Mouse (Mus musculus): ENCODE results near the gene Cyp4f14. TPM values are rescaled to one million over a fixed set of nuclear protein-coding genes. Genes with fewer than 3 reads are reported as not detected.

Cyp4f14 gene
- polyA plus RNA-seq (2015; fragmentation: Nextera tagmentation; extraction: Ambion mirVana), result 0.25 TPM in 1 of 2 replicates, not detected in the other

DNA sequence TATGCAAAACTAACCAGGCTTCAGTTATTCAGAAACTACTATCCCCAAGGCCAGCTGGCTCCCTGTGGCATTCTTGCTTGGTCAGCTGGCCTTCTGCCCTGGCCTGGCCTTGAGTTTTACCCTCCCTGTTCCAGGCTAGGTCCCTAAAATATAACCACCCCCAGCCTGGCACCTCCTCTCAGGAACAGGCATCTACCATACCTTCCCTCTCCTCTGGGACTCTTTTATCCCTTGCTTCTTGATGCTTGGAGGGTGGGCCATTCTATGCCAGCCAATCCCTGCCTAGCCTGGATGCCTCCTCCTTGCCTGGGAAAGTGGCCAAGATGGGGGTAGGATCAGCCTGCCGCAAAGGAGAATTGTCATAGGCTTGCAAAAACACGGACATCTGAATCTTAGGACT lies at the start of gene Cyp4f14:
TSS of gene Cyp4f14 (minus strand) at position 212 of the 400 bp plus-strand sequence.
- no peak within 1 kb of the TSS for H3K4me3 ChIP-seq (ENCODE audit: low read length)
- no peaks in the 10 kb centered on the region for H3K9me3 ChIP-seq (ENCODE audit: control insufficient read depth, low read length)
- H3K4me1 ChIP-seq (replicated peaks; ENCODE audit: control insufficient read depth, insufficient read depth, low read length), result no peaks in the 10 kb centered on the region
- WGBS, result 37% methylated on average over 2 of the region's 2 CpGs
- H3K36me3 ChIP-seq (ENCODE audit: control insufficient read depth, insufficient read depth, low read length), result no peaks in the 10 kb centered on the region
- no peak for ATAC-seq (ENCODE audit: low read depth)
- H3K4me2 ChIP-seq (ENCODE audit: low read depth, low read length), result no peak within 1 kb of the TSS
- no peak within 1 kb of the TSS for H3K27ac ChIP-seq (ENCODE audit: low read length)
- no peaks in the 10 kb centered on the region for H3K27me3 ChIP-seq (ENCODE audit: control insufficient read depth, insufficient read depth, low read depth, low read length)
- no peak within 1 kb of the TSS for H3K9ac ChIP-seq (ENCODE audit: low read length)

DNA sequence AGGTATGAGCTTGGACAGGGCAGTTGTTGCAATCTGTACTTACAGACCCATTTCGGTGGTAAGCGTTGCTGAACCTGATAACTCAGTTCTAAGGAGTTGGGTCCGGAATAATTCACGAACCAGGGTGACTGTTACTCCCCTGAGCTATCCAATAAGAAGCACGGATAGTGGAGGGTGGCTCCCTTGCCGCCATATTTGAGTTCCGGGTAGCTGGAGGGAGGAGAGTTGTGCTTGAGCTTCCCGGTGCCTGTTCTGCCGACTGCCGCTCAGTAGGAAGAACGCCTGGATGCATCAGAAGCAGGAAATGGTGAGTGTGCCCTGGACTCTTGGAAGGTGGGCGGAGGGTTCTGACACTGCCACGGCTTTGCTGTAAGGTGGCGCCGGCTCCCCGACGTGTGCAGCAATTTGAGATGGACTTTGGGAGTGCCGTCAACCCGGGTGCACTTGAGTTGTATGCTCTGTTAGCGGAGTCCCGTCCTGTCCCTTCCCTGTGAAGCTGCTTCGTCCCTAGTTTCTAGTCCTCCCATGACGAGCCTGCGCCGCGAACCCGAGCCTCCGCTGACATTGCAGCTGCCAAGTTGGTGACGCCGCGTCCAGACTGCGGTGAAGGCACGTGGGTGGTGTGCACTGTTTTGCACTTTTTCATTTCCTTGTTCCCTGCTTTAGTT lies 48.6 kb upstream of the Cyp4f14 start, which contains the start of gene Zfp472:
TSS of gene Zfp472 (plus strand) at position 192 of the 668 bp plus-strand sequence.
- ATAC-seq (ENCODE audit: low read depth), result peak; percentile 100
- Histone ChIP-seq H3K36me3 (ENCODE audit: control insufficient read depth, insufficient read depth, low read length) (no peaks in the 10 kb centered on the region), H3K27me3 (ENCODE audit: control insufficient read depth, insufficient read depth, low read depth, low read length) (no peaks in the 10 kb centered on the region), H3K9me3 (ENCODE audit: control insufficient read depth, low read length) (no peaks in the 10 kb centered on the region), H3K27ac (ENCODE audit: low read length) (peak within 1 kb of the TSS; percentile 89), H3K4me2 (ENCODE audit: low read depth, low read length) (peak within 1 kb of the TSS; percentile 91), H3K4me1 (replicated peaks; ENCODE audit: control insufficient read depth, insufficient read depth, low read length) (peaks cover 9% of the 10 kb centered on the region), H3K9ac (ENCODE audit: low read length) (peak within 1 kb of the TSS; percentile 83), H3K4me3 (ENCODE audit: low read length) (peak within 1 kb of the TSS; percentile 79)
- under 1% methylated on average over 33 of the region's 33 CpGs for WGBS

DNA sequence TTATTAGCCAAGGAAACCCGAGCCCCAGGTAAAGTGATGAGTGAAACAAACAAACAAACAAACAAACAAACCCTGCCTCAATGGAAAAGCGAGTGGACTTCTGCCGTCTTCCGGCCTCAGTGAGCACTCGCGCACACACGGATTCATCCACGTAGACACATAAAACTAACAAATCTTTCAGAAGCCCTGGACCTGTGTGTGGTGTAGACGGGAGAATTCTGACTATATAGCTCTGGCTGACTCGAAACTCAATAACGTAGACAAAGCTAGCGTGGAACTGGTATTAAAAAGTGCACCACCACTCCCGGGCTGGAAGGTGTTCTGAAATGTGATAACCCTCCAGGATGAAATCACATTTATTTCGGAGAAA lies 48.1 kb upstream of the Cyp4f14 start:
- peak overlapping the region; percentile 89 for H3K27ac ChIP-seq (ENCODE audit: low read length)
- peak; percentile 53; the same call in 1 of the 2 replicates for ATAC-seq (ENCODE audit: low read depth)
- H3K4me1 ChIP-seq (replicated peaks; ENCODE audit: control insufficient read depth, insufficient read depth, low read length), result peaks cover 9% of the 10 kb centered on the region
- no peaks in the 10 kb centered on the region for H3K9me3 ChIP-seq (ENCODE audit: control insufficient read depth, low read length)
- H3K36me3 ChIP-seq (ENCODE audit: control insufficient read depth, insufficient read depth, low read length), result no peaks in the 10 kb centered on the region
- peak overlapping the region; percentile 79 for H3K4me3 ChIP-seq (ENCODE audit: low read length)
- under 1% methylated on average over 14 of the region's 14 CpGs for WGBS
- H3K27me3 ChIP-seq (ENCODE audit: control insufficient read depth, insufficient read depth, low read depth, low read length), result no peaks in the 10 kb centered on the region
- H3K4me2 ChIP-seq (ENCODE audit: low read depth, low read length), result peak overlapping the region; percentile 91
- peak overlapping the region; percentile 83 for H3K9ac ChIP-seq (ENCODE audit: low read length)

DNA sequence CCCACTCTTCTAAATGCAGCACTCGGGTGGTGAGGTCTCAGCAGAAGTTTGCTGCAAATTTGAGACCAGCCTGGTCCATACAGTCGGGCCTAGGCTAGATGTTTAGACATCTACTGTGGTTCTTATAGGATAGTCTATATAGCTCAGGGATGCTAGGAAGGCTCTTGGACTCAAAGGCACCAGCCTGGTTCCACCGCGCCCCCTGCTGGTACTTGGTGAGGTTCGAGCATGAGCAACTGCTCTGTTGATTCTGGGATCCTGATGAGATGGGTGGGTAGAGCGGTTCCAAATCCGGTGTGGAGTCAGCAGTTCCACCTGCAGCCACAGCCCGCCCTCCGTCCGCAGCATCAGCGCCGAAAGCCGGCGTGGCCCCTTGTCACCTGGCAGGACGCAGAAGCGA lies 34.3 kb upstream of the Cyp4f14 start:
- no peak for ATAC-seq (ENCODE audit: low read depth)
- 37% methylated on average over 16 of the region's 16 CpGs for WGBS
- Histone ChIP-seq H3K27me3 (ENCODE audit: control insufficient read depth, insufficient read depth, low read depth, low read length) (no peaks in the 10 kb centered on the region), H3K36me3 (ENCODE audit: control insufficient read depth, insufficient read depth, low read length) (no peaks in the 10 kb centered on the region), H3K4me3 (ENCODE audit: low read length) (no peak overlapping the region), H3K4me1 (replicated peaks; ENCODE audit: control insufficient read depth, insufficient read depth, low read length) (peaks cover 9% of the 10 kb centered on the region), H3K9ac (ENCODE audit: low read length) (no peak overlapping the region), H3K27ac (ENCODE audit: low read length) (no peak overlapping the region), H3K4me2 (ENCODE audit: low read depth, low read length) (no peak overlapping the region), H3K9me3 (ENCODE audit: control insufficient read depth, low read length) (no peaks in the 10 kb centered on the region)

DNA sequence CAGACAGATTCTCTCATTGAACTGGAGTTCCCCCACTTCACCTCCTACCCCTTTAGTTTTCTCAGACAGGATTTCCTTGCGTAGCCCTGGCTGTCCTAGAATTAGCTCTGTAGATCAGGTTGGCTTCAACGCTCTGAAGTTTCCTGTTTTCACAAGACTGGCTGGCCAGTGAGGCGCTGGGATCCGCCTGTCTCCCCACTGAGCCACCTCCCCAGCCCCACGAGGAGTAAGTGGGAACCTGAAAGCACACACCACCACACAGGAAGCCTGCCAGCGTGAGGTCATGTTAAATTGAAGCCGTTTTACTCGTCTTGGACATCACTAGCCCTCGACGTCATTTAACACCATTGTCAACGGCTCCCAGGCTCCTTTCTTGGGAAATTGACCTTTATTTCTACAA lies 33.9 kb upstream of the Cyp4f14 start:
- no peak overlapping the region for H3K9ac ChIP-seq (ENCODE audit: low read length)
- H3K4me2 ChIP-seq (ENCODE audit: low read depth, low read length), result no peak overlapping the region
- no peaks in the 10 kb centered on the region for H3K9me3 ChIP-seq (ENCODE audit: control insufficient read depth, low read length)
- no peak overlapping the region for H3K4me3 ChIP-seq (ENCODE audit: low read length)
- no peak for ATAC-seq (ENCODE audit: low read depth)
- 75% methylated on average over 11 of the region's 11 CpGs for WGBS
- H3K27me3 ChIP-seq (ENCODE audit: control insufficient read depth, insufficient read depth, low read depth, low read length), result no peaks in the 10 kb centered on the region
- H3K27ac ChIP-seq (ENCODE audit: low read length), result no peak overlapping the region
- peaks cover 13% of the 10 kb centered on the region for H3K4me1 ChIP-seq (replicated peaks; ENCODE audit: control insufficient read depth, insufficient read depth, low read length)
- no peaks in the 10 kb centered on the region for H3K36me3 ChIP-seq (ENCODE audit: control insufficient read depth, insufficient read depth, low read length)

DNA sequence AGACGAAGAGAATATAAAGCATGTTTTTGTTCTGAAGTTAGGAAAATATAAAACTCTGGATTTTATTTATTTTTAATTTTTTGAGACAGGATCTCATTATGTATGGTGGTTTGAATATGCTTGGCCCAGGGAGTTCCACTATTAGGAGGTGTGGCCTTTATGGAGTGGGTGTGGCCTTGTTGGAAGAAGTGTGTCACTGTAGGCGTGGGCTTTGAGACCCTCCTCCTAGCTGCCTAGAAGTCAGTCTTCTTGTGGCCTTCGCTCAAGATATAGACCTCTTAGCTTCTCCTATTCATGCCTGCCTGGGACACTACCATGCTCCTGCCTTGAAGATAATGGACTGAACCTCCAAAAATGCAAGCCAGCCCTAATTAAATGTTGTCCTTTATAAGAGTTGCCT lies 33.0 kb upstream of the Cyp4f14 start:
- no peak for ATAC-seq (ENCODE audit: low read depth)
- Histone ChIP-seq H3K9ac (ENCODE audit: low read length) (no peak overlapping the region), H3K4me2 (ENCODE audit: low read depth, low read length) (no peak overlapping the region), H3K27ac (ENCODE audit: low read length) (no peak overlapping the region), H3K36me3 (ENCODE audit: control insufficient read depth, insufficient read depth, low read length) (no peaks in the 10 kb centered on the region), H3K27me3 (ENCODE audit: control insufficient read depth, insufficient read depth, low read depth, low read length) (no peaks in the 10 kb centered on the region), H3K4me1 (replicated peaks; ENCODE audit: control insufficient read depth, insufficient read depth, low read length) (peaks cover 13% of the 10 kb centered on the region), H3K4me3 (ENCODE audit: low read length) (no peak overlapping the region), H3K9me3 (ENCODE audit: control insufficient read depth, low read length) (no peaks in the 10 kb centered on the region)
- 72% methylated on average over 3 of the region's 3 CpGs for WGBS

DNA sequence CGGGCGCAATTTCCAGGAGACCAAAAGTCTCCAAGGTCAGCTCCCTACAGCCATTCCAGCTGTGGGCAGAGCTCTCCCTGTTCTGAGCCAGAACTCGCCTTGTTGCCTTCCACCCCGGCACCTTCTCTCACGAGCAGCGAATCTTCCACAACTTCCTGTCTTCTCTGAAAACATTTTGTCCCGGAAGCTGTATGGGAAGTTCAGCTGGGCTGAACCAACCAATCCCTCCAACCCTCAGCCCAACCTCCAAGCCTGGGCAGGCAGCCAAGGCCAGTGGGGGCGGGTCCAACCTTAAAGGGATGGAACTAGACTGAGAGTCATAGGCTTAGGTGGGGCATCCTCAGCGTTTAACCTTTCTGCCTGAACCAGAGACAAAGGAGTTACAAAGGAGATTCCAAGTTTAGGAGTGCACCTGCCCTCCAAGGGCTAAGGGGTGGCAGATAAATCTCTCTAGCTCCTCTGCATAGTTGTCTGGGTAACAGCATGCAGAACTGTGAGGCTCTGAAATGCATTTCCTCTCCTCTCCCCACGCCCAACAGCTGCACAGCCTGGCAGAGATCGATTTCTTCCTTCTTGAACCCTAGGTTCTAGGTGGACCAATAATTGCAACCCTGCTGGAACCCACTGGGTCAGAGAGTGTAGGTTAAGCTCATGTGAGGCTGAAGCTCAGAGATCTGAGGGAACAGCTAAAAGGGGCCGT lies 30.2 kb upstream of the Cyp4f14 start, which contains the start of gene Cyp4f13:
TSS of gene Cyp4f13 (minus strand) at position 188 of the 700 bp plus-strand sequence.
- 14% methylated on average over 12 of the region's 12 CpGs for WGBS
- H3K9ac ChIP-seq (ENCODE audit: low read length), result peak within 1 kb of the TSS; percentile 80
- peak; percentile 99 for ATAC-seq (ENCODE audit: low read depth)
- H3K9me3 ChIP-seq (ENCODE audit: control insufficient read depth, low read length), result no peaks in the 10 kb centered on the region
- H3K4me2 ChIP-seq (ENCODE audit: low read depth, low read length), result peak within 1 kb of the TSS; percentile 86
- H3K4me1 ChIP-seq (replicated peaks; ENCODE audit: control insufficient read depth, insufficient read depth, low read length), result peaks cover 13% of the 10 kb centered on the region
- no peaks in the 10 kb centered on the region for H3K36me3 ChIP-seq (ENCODE audit: control insufficient read depth, insufficient read depth, low read length)
- H3K27ac ChIP-seq (ENCODE audit: low read length), result peak within 1 kb of the TSS; percentile 78
- H3K4me3 ChIP-seq (ENCODE audit: low read length), result peak within 1 kb of the TSS; percentile 70
- H3K27me3 ChIP-seq (ENCODE audit: control insufficient read depth, insufficient read depth, low read depth, low read length), result no peaks in the 10 kb centered on the region

DNA sequence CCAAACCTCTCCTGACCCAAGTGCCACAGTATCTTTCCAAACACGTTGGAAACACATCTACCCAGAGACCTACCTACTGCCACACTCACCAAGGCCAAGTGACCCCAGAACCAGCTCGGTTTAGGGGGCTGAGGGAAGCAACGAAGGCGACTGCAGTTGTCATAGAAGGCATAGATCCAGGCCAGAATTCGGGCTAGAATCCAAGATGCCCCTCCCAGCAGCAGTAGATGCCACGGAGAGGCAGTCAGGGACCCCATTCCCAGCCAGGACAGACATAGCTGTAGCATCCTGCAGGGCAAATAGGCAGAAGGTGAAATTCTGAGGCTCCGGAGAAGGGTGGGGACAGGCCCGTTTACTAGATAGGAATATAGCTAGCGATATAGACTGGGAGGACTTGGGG lies 29.6 kb upstream of the Cyp4f14 start:
- peak overlapping the region; percentile 86 for H3K4me2 ChIP-seq (ENCODE audit: low read depth, low read length)
- no peaks in the 10 kb centered on the region for H3K9me3 ChIP-seq (ENCODE audit: control insufficient read depth, low read length)
- H3K27ac ChIP-seq (ENCODE audit: low read length), result peak overlapping the region; percentile 73
- H3K4me1 ChIP-seq (replicated peaks; ENCODE audit: control insufficient read depth, insufficient read depth, low read length), result peaks cover 13% of the 10 kb centered on the region
- H3K36me3 ChIP-seq (ENCODE audit: control insufficient read depth, insufficient read depth, low read length), result no peaks in the 10 kb centered on the region
- ATAC-seq (ENCODE audit: low read depth), result peak; percentile 19; the same call in 1 of the 2 replicates
- H3K27me3 ChIP-seq (ENCODE audit: control insufficient read depth, insufficient read depth, low read depth, low read length), result no peaks in the 10 kb centered on the region
- H3K4me3 ChIP-seq (ENCODE audit: low read length), result peak overlapping the region; percentile 70
- 48% methylated on average over 9 of the region's 9 CpGs for WGBS
- peak overlapping the region; percentile 80 for H3K9ac ChIP-seq (ENCODE audit: low read length)

DNA sequence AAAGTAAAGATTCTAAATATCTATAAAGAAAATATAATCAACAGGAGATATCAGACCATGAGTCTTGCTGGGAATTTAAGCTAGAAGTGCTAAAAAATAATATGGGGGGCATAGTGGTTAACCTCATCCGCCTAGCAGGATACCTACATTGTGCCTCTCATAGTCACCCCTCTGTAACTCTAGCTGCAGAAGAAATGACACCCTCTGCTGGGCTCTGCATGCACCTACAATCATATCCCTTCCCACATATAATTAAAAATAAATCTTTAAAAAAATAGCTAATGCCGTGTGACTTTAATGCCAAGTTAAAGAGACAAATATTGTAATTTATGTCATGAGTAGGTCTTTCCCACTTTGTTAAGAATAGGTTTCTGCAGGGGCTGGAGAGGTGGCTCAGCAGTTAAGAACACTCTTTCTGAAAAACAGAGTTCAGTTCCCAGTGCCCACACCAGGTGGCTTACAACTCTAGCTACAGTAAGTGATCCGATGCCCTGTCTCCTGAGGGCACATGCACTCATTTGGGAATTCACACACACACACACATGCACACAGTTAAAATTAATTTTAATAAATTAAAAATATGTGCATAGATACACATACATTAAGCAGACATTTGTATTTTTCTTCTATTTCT lies 27.4 kb upstream of the Cyp4f14 start:
- no peak for ATAC-seq (ENCODE audit: low read depth)
- 62% methylated on average over 3 of the region's 3 CpGs for WGBS
- no peaks in the 10 kb centered on the region for H3K27me3 ChIP-seq (ENCODE audit: control insufficient read depth, insufficient read depth, low read depth, low read length)

More for the DNA sequence above, 27.4 kb upstream of the Cyp4f14 start:
- Histone ChIP-seq H3K4me1 (replicated peaks; ENCODE audit: control insufficient read depth, insufficient read depth, low read length) (peaks cover 13% of the 10 kb centered on the region), H3K36me3 (ENCODE audit: control insufficient read depth, insufficient read depth, low read length) (no peaks in the 10 kb centered on the region), H3K9me3 (ENCODE audit: control insufficient read depth, low read length) (no peaks in the 10 kb centered on the region), H3K27ac (ENCODE audit: low read length) (no peak overlapping the region), H3K9ac (ENCODE audit: low read length) (no peak overlapping the region), H3K4me3 (ENCODE audit: low read length) (no peak overlapping the region), H3K4me2 (ENCODE audit: low read depth, low read length) (no peak overlapping the region)

Data from lung, embryonic 16.5 days (tissue).